Mouse (Mus musculus): ENCODE data around the gene Acvr2a. TPM values are rescaled to one million over a fixed set of nuclear protein-coding genes. Genes with fewer than 3 reads are reported as not detected.
A peak's percentile ranks its signal among the peaks of the same experiment; 100 is the strongest.

Acvr2a gene
- polyA plus RNA-seq, 1 experiment from 2014 or later: 39.7 TPM

DNA sequence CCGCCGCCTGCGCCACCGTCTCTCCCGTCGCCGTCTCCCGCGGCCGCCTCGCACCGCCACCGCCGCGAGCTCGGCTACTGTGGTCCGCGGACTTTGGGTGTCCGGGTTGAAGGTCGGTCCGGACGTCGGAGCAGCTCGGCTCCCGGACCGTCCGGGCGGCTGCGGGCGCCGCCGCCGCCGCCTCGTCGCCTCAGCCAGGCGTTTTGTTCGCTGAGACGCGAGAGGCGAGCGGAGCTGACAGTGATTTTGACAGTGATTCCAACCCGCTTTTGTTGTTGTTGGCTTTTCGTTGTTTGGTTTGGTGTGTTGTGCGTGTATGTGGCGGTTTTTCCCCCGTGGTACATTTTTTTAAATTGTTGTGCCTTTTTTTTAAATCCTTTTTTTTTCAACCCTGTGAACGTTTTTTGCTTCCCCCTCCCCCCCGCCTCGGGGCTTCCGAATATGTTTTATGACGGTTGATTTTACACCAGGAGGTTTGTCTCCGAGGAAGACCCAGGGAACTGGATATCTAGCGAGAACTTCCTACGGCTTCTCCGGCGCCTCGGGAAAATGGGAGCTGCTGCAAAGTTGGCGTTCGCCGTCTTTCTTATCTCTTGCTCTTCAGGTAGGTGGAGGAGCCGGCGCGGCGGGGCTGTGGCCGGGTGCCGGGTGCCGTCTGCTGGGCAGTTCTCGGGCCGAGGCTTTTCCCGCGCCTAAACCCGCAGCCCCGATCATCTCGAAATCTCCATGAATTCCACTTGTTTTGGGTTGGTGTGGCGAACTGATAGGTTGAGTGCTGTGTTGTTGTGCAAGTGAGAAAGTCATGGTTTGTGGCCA, 522 bp downstream of the Acvr2a start:
- no peaks in the 10 kb centered on the region for H3K27me3 ChIP-seq (replicated peaks; ENCODE audit: control insufficient read depth, insufficient read depth, low read length)
- no peaks in the 10 kb centered on the region for H3K9me3 ChIP-seq (replicated peaks; ENCODE audit: control insufficient read depth, low read length)
- DNase-seq (ENCODE audit: low spot score) (peak; percentile 61), ATAC-seq (peak; percentile 63)
- peak overlapping the region; percentile 94 for H3K9ac ChIP-seq (ENCODE audit: low read length)
- H3K4me2 ChIP-seq (ENCODE audit: low read length): peak overlapping the region; percentile 70
- H3K36me3 ChIP-seq (ENCODE audit: control insufficient read depth, insufficient read depth, low read length): no peaks in the 10 kb centered on the region
- H3K4me3 ChIP-seq (ENCODE audit: low read depth, low read length): peak overlapping the region; percentile 89
- H3K27ac ChIP-seq (ENCODE audit: low read depth, low read length): peak overlapping the region; percentile 98
- under 1% methylated on average over 74 of the region's 76 CpGs for WGBS
- H3K4me1 ChIP-seq (ENCODE audit: control insufficient read depth, insufficient read depth, low read length): peaks cover 6% of the 10 kb centered on the region; the same call in 1 of the 2 replicates

DNA sequence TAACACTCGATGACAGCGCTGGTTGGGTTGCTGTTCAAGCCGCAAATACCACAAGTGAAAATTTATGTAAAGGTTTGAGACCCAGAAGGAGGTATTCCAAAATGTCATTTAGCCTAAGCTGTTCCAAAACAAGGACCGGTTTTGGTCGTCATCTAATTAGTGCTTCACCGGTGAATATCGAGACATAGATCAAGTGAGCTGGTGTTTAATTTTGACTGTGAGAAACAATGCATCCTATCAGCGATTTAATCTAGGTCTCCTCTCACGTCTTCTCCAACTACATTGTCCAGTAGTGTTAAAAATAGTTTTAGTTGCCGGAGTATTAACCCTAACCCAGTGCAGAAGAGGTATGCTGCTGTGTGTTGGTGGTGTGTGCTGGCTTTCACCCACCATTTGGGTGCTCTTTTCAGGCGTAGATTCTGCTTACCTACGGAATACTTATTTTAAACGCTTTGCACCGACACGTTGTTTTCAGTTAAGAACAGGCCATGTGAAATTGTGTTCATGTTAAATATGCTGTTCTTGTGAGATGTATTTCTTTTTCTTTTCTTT, 1.2 kb downstream of the Acvr2a start:
- 2% methylated on average over 15 of the region's 15 CpGs for WGBS
- Histone ChIP-seq H3K9me3 (replicated peaks; ENCODE audit: control insufficient read depth, low read length) (no peaks in the 10 kb centered on the region), H3K9ac (ENCODE audit: low read length) (peak overlapping the region; percentile 94), H3K4me3 (ENCODE audit: low read depth, low read length) (peak overlapping the region; percentile 89), H3K4me2 (ENCODE audit: low read length) (peak overlapping the region; percentile 70), H3K4me1 (ENCODE audit: control insufficient read depth, insufficient read depth, low read length) (peaks cover 6% of the 10 kb centered on the region; the same call in 1 of the 2 replicates), H3K36me3 (ENCODE audit: control insufficient read depth, insufficient read depth, low read length) (no peaks in the 10 kb centered on the region), H3K27ac (ENCODE audit: low read depth, low read length) (peak overlapping the region; percentile 98; the same call in 1 of the 2 replicates), H3K27me3 (replicated peaks; ENCODE audit: control insufficient read depth, insufficient read depth, low read length) (no peaks in the 10 kb centered on the region)
- no peak for ATAC-seq
- DNase-seq (ENCODE audit: low spot score): peak; percentile 39

DNA sequence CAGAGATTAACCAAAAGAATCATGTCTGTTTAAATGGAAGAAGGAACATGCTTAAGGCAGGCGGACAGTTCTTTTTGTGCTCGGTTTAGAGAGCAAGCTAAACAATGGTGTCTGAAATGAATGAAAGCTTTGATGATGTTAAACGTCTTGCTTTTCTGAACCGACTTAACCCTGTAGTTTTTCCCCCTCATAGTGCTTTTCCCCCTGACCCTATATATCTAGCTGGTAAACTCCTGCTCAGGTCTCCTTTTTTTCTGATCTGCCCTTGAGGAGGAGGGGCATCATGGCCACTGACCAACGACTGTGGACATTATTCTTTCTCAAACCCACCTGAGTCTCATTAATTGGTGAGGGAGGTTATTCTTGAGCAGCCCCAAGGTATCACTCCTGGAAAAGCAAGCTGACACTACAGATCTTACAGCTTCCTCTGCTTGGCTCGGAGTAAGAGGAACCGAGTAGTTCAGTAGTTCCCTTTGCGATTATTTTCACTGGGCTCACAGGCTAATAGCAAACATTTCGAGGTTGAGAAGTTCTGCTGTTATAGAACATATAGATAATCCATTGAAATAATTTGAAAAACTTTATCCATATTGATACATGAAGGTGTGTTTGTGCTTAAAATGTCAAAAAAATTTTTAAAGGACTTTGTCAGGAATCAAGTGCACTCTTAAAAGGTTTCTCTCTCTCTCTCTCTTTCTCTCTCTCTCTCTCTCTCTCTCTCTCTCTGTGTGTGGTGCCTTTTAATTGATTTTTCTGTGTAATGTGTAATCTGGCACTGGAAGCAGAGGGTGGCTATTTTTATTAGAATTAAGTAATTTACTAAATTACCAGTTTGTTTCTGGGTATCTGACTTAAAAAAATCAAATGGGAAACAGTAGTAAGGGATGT, 2.5 kb downstream of the Acvr2a start:
- WGBS: 20% methylated on average over 9 of the region's 9 CpGs
- Histone ChIP-seq H3K9ac (ENCODE audit: low read length) (peak overlapping the region; percentile 94), H3K4me3 (ENCODE audit: low read depth, low read length) (peak overlapping the region; percentile 89), H3K4me2 (ENCODE audit: low read length) (peak overlapping the region; percentile 70), H3K36me3 (ENCODE audit: control insufficient read depth, insufficient read depth, low read length) (no peaks in the 10 kb centered on the region), H3K9me3 (replicated peaks; ENCODE audit: control insufficient read depth, low read length) (no peaks in the 10 kb centered on the region), H3K27me3 (replicated peaks; ENCODE audit: control insufficient read depth, insufficient read depth, low read length) (no peaks in the 10 kb centered on the region), H3K4me1 (ENCODE audit: control insufficient read depth, insufficient read depth, low read length) (peaks cover 6% of the 10 kb centered on the region; the same call in 1 of the 2 replicates), H3K27ac (ENCODE audit: low read depth, low read length) (no peak overlapping the region)
- no peak for ATAC-seq
- peak; percentile 13 for DNase-seq (ENCODE audit: low spot score)

DNA sequence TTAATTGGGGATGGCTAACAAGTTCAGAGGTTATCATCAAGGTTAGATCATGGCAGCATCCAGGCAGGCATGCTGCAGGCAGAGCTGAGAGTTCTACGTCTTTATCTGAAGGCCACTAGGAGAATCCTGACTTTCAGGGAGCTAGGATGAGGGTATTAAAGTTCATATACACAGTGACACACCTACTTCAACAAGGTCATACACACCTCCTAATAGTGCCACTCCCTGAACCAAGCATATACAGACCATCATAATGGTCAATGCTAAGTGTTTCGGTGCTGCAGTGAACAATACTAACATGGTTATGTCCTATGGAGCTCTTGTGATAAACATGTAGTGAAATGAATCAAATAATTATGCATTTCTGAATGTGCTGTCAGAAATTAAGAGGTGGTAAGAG, 12.0 kb downstream of the Acvr2a start:
- no peak overlapping the region for H3K27ac ChIP-seq (ENCODE audit: low read depth, low read length)
- DNase-seq (ENCODE audit: low spot score) (no peak), ATAC-seq (no peak)
- no peak overlapping the region for H3K4me2 ChIP-seq (ENCODE audit: low read length)
- H3K4me3 ChIP-seq (ENCODE audit: low read depth, low read length): no peak overlapping the region
- H3K9me3 ChIP-seq (replicated peaks; ENCODE audit: control insufficient read depth, low read length): no peaks in the 10 kb centered on the region
- no peaks in the 10 kb centered on the region for H3K36me3 ChIP-seq (ENCODE audit: control insufficient read depth, insufficient read depth, low read length)
- no peaks in the 10 kb centered on the region for H3K27me3 ChIP-seq (replicated peaks; ENCODE audit: control insufficient read depth, insufficient read depth, low read length)
- H3K4me1 ChIP-seq (ENCODE audit: control insufficient read depth, insufficient read depth, low read length): no peaks in the 10 kb centered on the region
- no peak overlapping the region for H3K9ac ChIP-seq (ENCODE audit: low read length)
- WGBS: 93% methylated on average over 2 of the region's 2 CpGs

DNA sequence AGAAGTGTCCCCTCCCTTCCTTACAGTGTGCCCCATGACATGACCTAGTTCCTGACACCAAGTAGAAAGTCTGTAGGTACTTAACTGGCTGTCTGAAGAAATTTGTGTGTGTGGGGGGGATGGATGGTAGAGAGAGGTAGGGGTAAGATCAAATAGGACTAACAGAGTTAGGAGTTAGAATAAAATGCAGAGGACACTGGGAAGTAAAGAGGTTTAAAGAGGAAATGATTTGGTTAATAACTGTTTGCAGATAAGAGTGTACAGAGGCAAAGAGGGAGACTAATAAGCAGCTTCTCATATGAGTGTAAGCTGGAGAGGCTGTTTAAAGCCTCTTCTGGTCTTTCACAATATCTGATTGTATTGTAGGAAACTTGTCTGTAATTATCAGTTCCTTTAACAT, 12.5 kb downstream of the Acvr2a start:
- ATAC-seq (no peak), DNase-seq (ENCODE audit: low spot score) (no peak)
- no peak overlapping the region for H3K4me2 ChIP-seq (ENCODE audit: low read length)
- no peaks in the 10 kb centered on the region for H3K9me3 ChIP-seq (replicated peaks; ENCODE audit: control insufficient read depth, low read length)
- H3K9ac ChIP-seq (ENCODE audit: low read length): no peak overlapping the region
- no peaks in the 10 kb centered on the region for H3K27me3 ChIP-seq (replicated peaks; ENCODE audit: control insufficient read depth, insufficient read depth, low read length)
- no peaks in the 10 kb centered on the region for H3K36me3 ChIP-seq (ENCODE audit: control insufficient read depth, insufficient read depth, low read length)
- no peak overlapping the region for H3K27ac ChIP-seq (ENCODE audit: low read depth, low read length)
- H3K4me3 ChIP-seq (ENCODE audit: low read depth, low read length): no peak overlapping the region
- no peaks in the 10 kb centered on the region for H3K4me1 ChIP-seq (ENCODE audit: control insufficient read depth, insufficient read depth, low read length)

DNA sequence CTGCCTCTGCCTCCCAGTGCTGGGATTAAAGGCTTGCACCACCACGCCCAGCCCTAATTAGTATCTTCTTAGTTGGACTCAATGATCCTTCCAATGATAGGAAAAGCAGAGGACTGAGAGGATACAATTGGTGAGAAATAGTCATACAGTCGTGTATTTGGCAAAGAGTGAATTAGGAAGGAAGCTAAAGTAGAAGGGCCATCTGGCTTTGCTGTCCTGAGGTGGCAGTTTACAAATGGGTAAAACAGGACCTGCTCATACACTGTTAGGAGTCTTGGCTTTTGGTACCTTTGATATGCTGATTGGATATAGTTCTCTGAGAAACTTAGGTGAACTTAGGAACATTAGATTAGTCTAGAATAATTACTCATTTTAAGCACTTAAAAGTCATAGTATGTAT, 16.6 kb downstream of the Acvr2a start:
- H3K27ac ChIP-seq (ENCODE audit: low read depth, low read length): no peak overlapping the region
- DNase-seq (ENCODE audit: low spot score) (no peak), ATAC-seq (no peak)
- H3K9me3 ChIP-seq (replicated peaks; ENCODE audit: control insufficient read depth, low read length): no peaks in the 10 kb centered on the region
- no peaks in the 10 kb centered on the region for H3K4me1 ChIP-seq (ENCODE audit: control insufficient read depth, insufficient read depth, low read length)
- no peaks in the 10 kb centered on the region for H3K36me3 ChIP-seq (ENCODE audit: control insufficient read depth, insufficient read depth, low read length)
- H3K9ac ChIP-seq (ENCODE audit: low read length): no peak overlapping the region
- no peak overlapping the region for H3K4me3 ChIP-seq (ENCODE audit: low read depth, low read length)
- H3K4me2 ChIP-seq (ENCODE audit: low read length): no peak overlapping the region
- whole genome bisulfite sequencing: 88% methylated on average over 2 of the region's 2 CpGs
- H3K27me3 ChIP-seq (replicated peaks; ENCODE audit: control insufficient read depth, insufficient read depth, low read length): no peaks in the 10 kb centered on the region

DNA sequence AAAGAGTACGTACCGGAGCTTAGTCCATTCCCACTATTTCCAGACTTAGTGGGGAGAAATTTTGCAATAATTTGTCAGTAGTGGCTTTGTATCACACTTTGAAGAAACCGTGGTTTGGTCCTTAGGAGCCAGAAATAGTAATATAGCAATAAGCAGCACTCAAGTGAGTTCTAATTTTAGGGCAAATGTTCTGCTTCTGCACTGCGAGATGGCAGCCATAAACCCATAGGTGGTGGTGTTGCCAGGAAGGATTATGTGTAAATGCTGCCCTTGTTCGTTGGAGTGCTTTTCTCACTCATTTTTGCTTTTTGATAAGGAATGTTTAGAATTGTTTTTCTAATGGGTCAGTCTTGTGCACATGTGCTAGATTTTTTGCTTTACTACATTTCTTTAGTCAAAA, 18.4 kb downstream of the Acvr2a start:
- Histone ChIP-seq H3K9ac (ENCODE audit: low read length) (no peak overlapping the region), H3K4me1 (ENCODE audit: control insufficient read depth, insufficient read depth, low read length) (no peaks in the 10 kb centered on the region), H3K9me3 (replicated peaks; ENCODE audit: control insufficient read depth, low read length) (no peaks in the 10 kb centered on the region), H3K27me3 (replicated peaks; ENCODE audit: control insufficient read depth, insufficient read depth, low read length) (no peaks in the 10 kb centered on the region), H3K27ac (ENCODE audit: low read depth, low read length) (no peak overlapping the region), H3K4me3 (ENCODE audit: low read depth, low read length) (no peak overlapping the region), H3K4me2 (ENCODE audit: low read length) (no peak overlapping the region), H3K36me3 (ENCODE audit: control insufficient read depth, insufficient read depth, low read length) (no peaks in the 10 kb centered on the region)
- ATAC-seq (no peak), DNase-seq (ENCODE audit: low spot score) (no peak)
- 85% methylated on average over 5 of the region's 5 CpGs for WGBS

DNA sequence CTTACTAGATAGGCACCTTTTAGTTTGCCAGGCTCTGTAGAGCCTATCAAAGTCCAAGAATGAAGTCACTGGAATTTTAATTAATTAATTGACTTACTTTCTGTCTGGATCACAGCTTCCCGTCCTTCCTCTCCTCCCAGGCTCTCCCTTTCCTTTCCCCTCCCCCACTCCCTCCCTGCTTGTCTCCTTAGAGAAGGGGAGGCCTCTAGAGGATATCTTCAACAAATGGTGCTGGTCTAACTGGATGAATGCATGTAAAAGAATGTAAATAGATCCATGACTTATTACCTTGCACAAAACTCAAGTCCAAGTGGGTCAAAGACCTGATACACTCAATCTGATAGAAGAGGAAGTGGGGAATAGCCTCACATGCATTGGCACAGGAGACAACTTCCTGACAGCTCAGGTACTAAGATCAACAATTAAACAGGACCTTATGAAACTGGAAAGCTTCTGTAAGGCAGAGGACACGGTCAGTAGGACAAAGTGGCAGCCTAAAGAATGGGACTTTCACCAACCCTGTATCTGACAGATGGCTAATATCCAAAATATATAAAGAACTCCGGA, 20.1 kb downstream of the Acvr2a start:
- Histone ChIP-seq H3K4me2 (ENCODE audit: low read length) (no peak overlapping the region), H3K4me1 (ENCODE audit: control insufficient read depth, insufficient read depth, low read length) (no peaks in the 10 kb centered on the region), H3K4me3 (ENCODE audit: low read depth, low read length) (no peak overlapping the region), H3K27me3 (replicated peaks; ENCODE audit: control insufficient read depth, insufficient read depth, low read length) (no peaks in the 10 kb centered on the region), H3K9ac (ENCODE audit: low read length) (no peak overlapping the region), H3K9me3 (replicated peaks; ENCODE audit: control insufficient read depth, low read length) (no peaks in the 10 kb centered on the region), H3K36me3 (ENCODE audit: control insufficient read depth, insufficient read depth, low read length) (no peaks in the 10 kb centered on the region), H3K27ac (ENCODE audit: low read depth, low read length) (no peak overlapping the region)
- no peak for DNase-seq (ENCODE audit: low spot score)
- WGBS: 45% methylated on average over 3 of the region's 3 CpGs
- ATAC-seq: no peak
